Mouse (Mus musculus) G1E-ER4 (cell line): ENCODE results near the gene Prg2. TPM values are rescaled to one million over a fixed set of nuclear protein-coding genes. Genes with fewer than 3 reads are reported as not detected.

Experiments used
- GATA1 ChIP-seq: IDR thresholded peaks from one replicate; pipeline ENCODE4 v1.8.0; 2012; ENCODE audit warnings: low read length, inconsistent platforms
- polyA plus RNA-seq: library from polyadenylated mRNA; stranded (reverse); fragments of >175 nt; gene quantifications from 2 replicates; pipeline ENCODE4 v1.2.3, GENCODE M21; 2012

Prg2 gene
- polyA plus RNA-seq, 1 experiment, result not detected

- TF ChIP-seq GATA1, result no peak
Measured at GRCm38 (mm10) chr2:84952251-84952650, 28.0 kb upstream of the Prg2 start.

- TF ChIP-seq GATA1, result no peak
Measured at GRCm38 (mm10) chr2:84952693-84953092, 27.6 kb upstream of the Prg2 start.

GRCm38 (mm10) chr2:84955435-84955834 lies 24.8 kb upstream of the Prg2 start:
- TF ChIP-seq GATA1, result no peak

- TF ChIP-seq GATA1, result no peak
Measured at GRCm38 (mm10) chr2:84956274-84956673, 24.0 kb upstream of the Prg2 start.

GRCm38 (mm10) chr2:84958588-84959264 lies 21.5 kb upstream of the Prg2 start:
- no peak for TF ChIP-seq GATA1

- TF ChIP-seq GATA1, result no peak
Measured at GRCm38 (mm10) chr2:84961300-84961699, 19.0 kb upstream of the Prg2 start.

- TF ChIP-seq GATA1, result no peak
Measured at GRCm38 (mm10) chr2:84961901-84962300, 18.4 kb upstream of the Prg2 start.

- no peak for TF ChIP-seq GATA1
Measured at GRCm38 (mm10) chr2:84962906-84963507, 17.3 kb upstream of the Prg2 start.

- no peak for TF ChIP-seq GATA1
Measured at GRCm38 (mm10) chr2:84964111-84964801, 16.0 kb upstream of the Prg2 start.

GRCm38 (mm10) chr2:84967318-84967991 lies 12.8 kb upstream of the Prg2 start:
- TF ChIP-seq GATA1, result no peak

- no peak for TF ChIP-seq GATA1
Measured at GRCm38 (mm10) chr2:84975580-84975979, 4.7 kb upstream of the Prg2 start.

- no peak for TF ChIP-seq GATA1
Measured at GRCm38 (mm10) chr2:84987930-84988329, 7.7 kb downstream of the Prg2 start, which contains the start of gene Prg3. TSS of gene Prg3 (plus strand) at chr2:84988215.

- TF ChIP-seq GATA1, result no peak
Measured at GRCm38 (mm10) chr2:84996376-84996775, 16.1 kb downstream of the Prg2 start.

- TF ChIP-seq GATA1, result no peak
Measured at GRCm38 (mm10) chr2:84999486-85000181, 19.4 kb downstream of the Prg2 start.

GRCm38 (mm10) chr2:85001497-85001896 lies 21.2 kb downstream of the Prg2 start:
- TF ChIP-seq GATA1, result no peak

- TF ChIP-seq GATA1, result no peak
Measured at GRCm38 (mm10) chr2:85002575-85002974, 22.3 kb downstream of the Prg2 start.

- TF ChIP-seq GATA1, result no peak
Measured at GRCm38 (mm10) chr2:85004341-85004740, 24.1 kb downstream of the Prg2 start.
